Mouse (Mus musculus) spleen, adult 2 months (tissue): ENCODE measurements at regions not wholly inside any gene's neighbourhood (a gene's known extent, or its start where the extent isn't known, plus 50 kb on each side); places are given as distances from the start of the nearest gene placed in this dataset.

ENCODE experiments used
- CTCF ChIP-seq: fragments of 200-500 bp; IDR thresholded peaks from 2 replicates; pipeline ENCODE4 v1.5.1; 2011; ENCODE audit warnings: mild to moderate bottlenecking, inconsistent platforms; ENCODE audit not compliant: insufficient read depth, insufficient read length, insufficient replicate concordance; ENCODE audit errors: extremely low read depth
- POLR2A ChIP-seq: fragments of 200-500 bp; IDR thresholded peaks from 2 replicates; pipeline ENCODE4 v1.6.1; 2011; ENCODE audit warnings: low read depth, low read length, inconsistent platforms

DNA sequence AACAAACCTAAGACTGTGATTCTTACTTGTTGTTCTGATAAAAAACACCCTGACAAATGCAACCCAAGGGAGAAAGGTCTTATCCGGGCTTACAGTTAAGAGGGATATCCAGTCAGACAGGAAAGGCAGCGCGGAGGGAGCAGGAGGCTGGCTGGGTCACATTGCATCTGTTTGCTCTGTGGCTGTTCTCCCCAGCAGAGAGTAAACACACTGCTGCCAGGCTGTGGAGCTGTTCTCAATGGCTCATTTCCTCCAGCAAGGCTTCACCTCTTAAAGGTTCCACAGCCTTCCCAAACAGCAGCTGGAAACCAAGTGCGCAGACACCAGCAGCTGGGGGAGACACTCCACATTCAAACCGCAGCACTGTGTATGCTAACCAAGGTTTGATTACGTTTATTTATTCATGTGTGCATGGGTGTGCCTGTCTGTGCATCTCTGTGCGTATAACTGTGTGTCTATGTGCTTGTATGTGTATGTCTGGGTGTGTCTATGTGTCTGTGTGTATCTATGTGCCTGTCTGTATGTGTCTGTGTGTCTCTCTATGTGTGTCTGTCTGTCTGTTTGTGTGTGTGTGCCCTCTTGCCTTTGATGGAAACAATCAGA lies 179.2 kb upstream of the Ipo5 start:
- TF ChIP-seq POLR2A (no peak), CTCF (no peak)
